Mouse (Mus musculus): ENCODE results near the gene Ust. TPM values are rescaled to one million over a fixed set of nuclear protein-coding genes. Genes with fewer than 3 reads are reported as not detected.
A peak's percentile ranks its signal among the peaks of the same experiment; 100 is the strongest.

Ust gene
- total and polyA plus RNA-seq, 3 experiments: not detected

- Histone ChIP-seq H3K79me2 (replicated peaks; ENCODE audit: control insufficient read depth, extremely low read depth, insufficient read depth, poor library complexity, severe bottlenecking) (no peaks in the 10 kb centered on the region), H3K9me3 (replicated peaks; ENCODE audit: low read length) (no peaks in the 10 kb centered on the region), H3K9ac (ENCODE audit: insufficient read depth, low read depth) (no peak overlapping the region), H3K4me2 (ENCODE audit: insufficient read depth, low read depth, poor library complexity, severe bottlenecking) (no peak overlapping the region), H3K36me3 (replicated peaks in 1 of 2; ENCODE audit: control insufficient read depth in 1 of 2, insufficient read depth in 1 of 2, low read length in 1 of 2) (no peaks in the 10 kb centered on the region), H3K4me3 (replicated peaks in 1 of 3; ENCODE audit: low read depth in 2 of 3, low read length in 2 of 3, poor library complexity in 1 of 3) (no peak overlapping the region), H3K27me3 (replicated peaks) (no peaks in the 10 kb centered on the region), H3K27ac (ENCODE audit: insufficient read depth, low read depth) (no peak overlapping the region), H3K4me1 (ENCODE audit: control insufficient read depth in 1 of 2, insufficient read depth in 2 of 2) (peaks cover 0 to 9% of the 10 kb centered on the region in 2 experiments; a peak in 2 of 4 replicates)
- no peak for DNase-seq (ENCODE audit: extremely low read depth)
- in situ Hi-C loops (cut with MboI; ENCODE audit: low pct_ligation_motif_present, low pct_unique_long_range_greater_than_20kb, low sequenced_read_pairs) (no loop called here), dilution Hi-C loops (cut with MboI; ENCODE audit: extremely low pct_ligation_motif_present, extremely low pct_unique_long_range_greater_than_20kb, low sequenced_read_pairs) (no loop called here)
- TF ChIP-seq TCF12 (IDR thresholded peaks at IDR 0.05; ENCODE audit: low read depth, low read length) (no peak), UBTF (IDR thresholded peaks at IDR 0.05; ENCODE audit: low read depth, low read length) (no peak), NRF1 (IDR thresholded peaks at IDR 0.05; ENCODE audit: low read depth, low read length) (no peak), SMC3 (IDR thresholded peaks at IDR 0.05; ENCODE audit: low read depth, low read length) (no peak), MEF2A (IDR thresholded peaks at IDR 0.05; ENCODE audit: borderline replicate concordance, low read depth, low read length) (no peak), ZNF384 (IDR thresholded peaks at IDR 0.05; ENCODE audit: low read depth, low read length) (no peak), KAT2A (IDR thresholded peaks at IDR 0.05; ENCODE audit: insufficient replicate concordance, low read length) (no peak), ELF1 (IDR thresholded peaks at IDR 0.05; ENCODE audit: low read depth, low read length) (no peak), RCOR1 (conservative IDR thresholded peaks at IDR 0.05; ENCODE audit: low read depth, low read length) (no peak), BHLHE40 (IDR thresholded peaks at IDR 0.05; ENCODE audit: low read depth, low read length) (no peak), USF2 (conservative IDR thresholded peaks at IDR 0.05; ENCODE audit: low read depth, low read length) (no peak), GABPA (IDR thresholded peaks at IDR 0.05; ENCODE audit: insufficient replicate concordance, low read depth, low read length) (no peak), SIN3A (IDR thresholded peaks at IDR 0.05; ENCODE audit: low read length) (no peak), TBP (conservative IDR thresholded peaks at IDR 0.05; ENCODE audit: low read depth, low read length) (no peak), MAZ (IDR thresholded peaks at IDR 0.05; ENCODE audit: low read depth, low read length) (no peak), ZC3H11A (IDR thresholded peaks at IDR 0.05; ENCODE audit: low read depth, low read length) (no peak), CHD2 (IDR thresholded peaks at IDR 0.05; ENCODE audit: low read length) (no peak), MAFK (IDR thresholded peaks at IDR 0.05; ENCODE audit: insufficient replicate concordance, low read length) (no peak), ETS1 (conservative IDR thresholded peaks at IDR 0.05; ENCODE audit: low read depth, low read length) (no peak), NELFE (IDR thresholded peaks at IDR 0.05; ENCODE audit: low read depth, low read length) (no peak)
These were observed 126.4 kb downstream of the Ust start for GRCm38 (mm10) chr10:8392226-8392625.

GRCm38 (mm10) chr10:8391264-8391748 is 127.3 kb downstream of the Ust start:
- H3K36me3 ChIP-seq (replicated peaks in 1 of 2; ENCODE audit: control insufficient read depth in 1 of 2, insufficient read depth in 1 of 2, low read length in 1 of 2): no peaks in the 10 kb centered on the region
- DNase-seq (ENCODE audit: extremely low read depth): peak; percentile 24
- dilution Hi-C loops (cut with MboI; ENCODE audit: extremely low pct_ligation_motif_present, extremely low pct_unique_long_range_greater_than_20kb, low sequenced_read_pairs): no loop called here
- H3K4me2 ChIP-seq (ENCODE audit: insufficient read depth, low read depth, poor library complexity, severe bottlenecking): no peak overlapping the region
- H3K79me2 ChIP-seq (replicated peaks; ENCODE audit: control insufficient read depth, extremely low read depth, insufficient read depth, poor library complexity, severe bottlenecking): no peaks in the 10 kb centered on the region
- no peak overlapping the region for H3K9ac ChIP-seq (ENCODE audit: insufficient read depth, low read depth)
- no peaks in the 10 kb centered on the region for H3K27me3 ChIP-seq (replicated peaks)
- no peaks in the 10 kb centered on the region for H3K9me3 ChIP-seq (replicated peaks; ENCODE audit: low read length)
- peaks cover 0 to 9% of the 10 kb centered on the region in 2 experiments; a peak in 2 of 4 replicates for H3K4me1 ChIP-seq (ENCODE audit: control insufficient read depth in 1 of 2, insufficient read depth in 2 of 2)
- no peak overlapping the region for H3K27ac ChIP-seq (ENCODE audit: insufficient read depth, low read depth)
- in situ Hi-C loops (cut with MboI; ENCODE audit: low pct_ligation_motif_present, low pct_unique_long_range_greater_than_20kb, low sequenced_read_pairs): no loop called here
- TF ChIP-seq ZNF384 (IDR thresholded peaks at IDR 0.05; ENCODE audit: low read depth, low read length) (no peak), SMC3 (IDR thresholded peaks at IDR 0.05; ENCODE audit: low read depth, low read length) (peak; percentile 64), CTCF (conservative IDR thresholded peaks at IDR 0.05 in 1 of 2, IDR thresholded peaks at IDR 0.05 in 1 of 2; ENCODE audit: low read depth in 2 of 2, low read length in 2 of 2) (peak in 1 of 2 experiments; percentile 52; a peak in 2 of 4 replicates), RAD21 (IDR thresholded peaks at IDR 0.05; ENCODE audit: low read depth, low read length) (peak; percentile 37), HCFC1 (IDR thresholded peaks at IDR 0.05; ENCODE audit: low read depth, low read length) (no peak), NELFE (IDR thresholded peaks at IDR 0.05; ENCODE audit: low read depth, low read length) (no peak)
- H3K4me3 ChIP-seq (replicated peaks in 1 of 3; ENCODE audit: low read depth in 2 of 3, low read length in 2 of 3, poor library complexity in 1 of 3): no peak overlapping the region

Measured in CH12.LX (cell line).